Mouse (Mus musculus): ENCODE data around the gene Glyctk.

Glyctk gene

GRCm38 (mm10) chr9:106158037-106158491 is at the start of gene Glyctk:
Gene Glyctk, minus strand, starts transcription at chr9:106158138.
- no peak for DNase-seq (ENCODE audit: low spot score)

- no peak for DNase-seq (ENCODE audit: low spot score)
Observed at GRCm38 (mm10) chr9:106206515-106206914, 48.6 kb upstream of the Glyctk start.

GRCm38 (mm10) chr9:106205713-106206290 is 47.9 kb upstream of the Glyctk start:
- no peak for DNase-seq (ENCODE audit: low spot score)

DNA sequence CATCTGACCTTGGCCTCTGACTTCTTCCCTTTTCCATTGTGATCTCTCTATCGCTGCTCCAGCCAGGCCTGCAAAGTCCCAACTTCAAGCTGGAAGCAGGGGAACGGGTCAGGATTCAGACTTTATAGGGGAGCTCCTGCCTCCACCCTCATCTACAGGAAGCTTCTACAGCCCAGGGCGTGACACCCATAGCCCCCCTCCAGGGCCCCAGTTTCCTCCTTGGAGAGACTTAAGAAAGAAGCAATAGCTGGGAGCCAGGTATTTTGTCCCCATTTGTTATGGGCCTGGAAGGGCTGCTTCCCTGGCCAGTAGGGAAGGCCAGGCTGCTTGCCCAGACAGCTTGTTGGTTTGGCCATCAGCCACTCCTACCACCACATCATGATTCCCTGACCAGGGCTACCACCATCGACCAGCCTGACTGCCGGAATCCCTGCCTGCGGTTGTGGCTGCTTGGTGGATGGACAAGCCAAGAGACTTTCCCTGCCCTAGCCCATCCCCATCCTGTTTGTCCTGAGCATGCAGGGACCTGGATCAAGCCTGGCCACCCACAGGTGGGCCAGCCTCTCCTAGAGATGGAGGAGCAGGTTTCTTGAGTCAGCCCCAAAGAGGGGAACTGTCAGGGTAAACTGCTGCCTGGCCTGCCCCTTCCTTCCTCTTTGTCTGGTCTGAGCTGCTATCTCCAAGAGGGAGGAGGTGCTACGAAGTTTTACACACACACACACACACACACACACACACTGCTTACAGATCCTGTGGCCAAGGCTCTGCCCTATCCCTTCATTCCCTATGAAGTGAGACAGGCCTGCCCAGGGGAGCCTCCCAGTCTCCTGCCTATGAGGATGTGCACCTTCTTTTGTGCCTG is 46.3 kb upstream of the Glyctk start:
- DNase-seq (ENCODE audit: low spot score): no peak

- peak; percentile 95 for DNase-seq (ENCODE audit: low spot score)
Observed at GRCm38 (mm10) chr9:106202819-106203636, 45.1 kb upstream of the Glyctk start, which contains the start of gene Twf2. Gene Twf2, plus strand, starts transcription at chr9:106203108.

DNA sequence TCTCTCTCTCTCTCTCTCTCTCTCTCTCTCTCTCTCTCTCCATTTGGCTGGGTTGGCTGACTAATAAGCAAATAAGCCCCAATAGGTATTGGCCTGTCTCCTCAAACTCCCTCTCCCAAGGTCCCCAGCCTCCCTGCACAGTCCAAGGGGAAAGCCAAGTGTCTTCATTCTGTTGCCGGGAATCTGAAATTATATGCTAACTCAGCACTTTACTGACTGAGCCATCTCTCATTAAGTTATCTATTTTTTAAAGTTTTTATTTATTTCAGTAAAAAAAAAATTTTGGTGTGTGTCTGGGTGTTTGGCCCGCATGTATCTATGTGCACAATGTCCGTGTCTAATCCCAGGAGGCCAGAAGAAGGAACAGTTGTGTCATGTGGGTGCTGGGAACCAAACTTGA is 44.0 kb upstream of the Glyctk start:
- no peak for DNase-seq (ENCODE audit: low spot score)

DNA sequence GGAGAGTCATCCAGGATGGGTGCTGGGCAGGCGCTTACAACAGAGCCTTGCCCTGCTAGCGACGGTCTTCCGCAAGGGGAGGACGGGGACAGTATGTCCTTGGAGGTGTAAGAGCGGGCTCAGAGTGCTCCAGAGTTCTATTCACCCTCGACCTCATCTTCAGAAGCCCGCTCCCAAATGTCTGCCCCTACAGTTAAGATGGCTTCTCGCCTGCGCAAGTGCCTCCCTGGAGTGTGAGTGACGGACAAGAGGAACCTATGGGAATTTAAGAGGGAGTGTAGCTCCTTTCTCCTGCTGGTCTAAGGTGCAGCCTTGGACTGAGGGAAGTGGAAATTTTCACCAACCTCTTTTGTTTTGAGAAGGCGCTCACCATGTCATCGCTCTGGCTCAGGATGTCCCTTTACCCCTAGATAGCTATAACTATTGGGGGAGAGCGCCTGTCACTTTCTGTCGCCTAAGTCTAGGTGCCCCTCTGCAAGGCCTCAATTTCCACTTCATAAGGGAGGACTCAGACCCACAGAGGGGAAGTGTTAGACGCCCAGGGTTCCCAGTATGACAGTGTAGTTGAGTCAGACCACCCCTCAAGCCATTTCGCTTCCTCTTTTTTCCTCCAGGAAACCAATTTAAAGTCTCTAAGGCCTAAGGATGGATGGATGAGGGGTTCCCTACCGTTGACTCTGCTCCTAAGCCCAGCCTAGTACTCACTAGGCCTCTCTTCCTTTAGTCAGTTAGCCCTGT is 41.8 kb upstream of the Glyctk start, which contains the start of gene Ppm1m:
Gene Ppm1m, minus strand, starts transcription at position 212 of the 738 bp plus-strand sequence.
- DNase-seq (ENCODE audit: low spot score): no peak

- peak; percentile 66 for DNase-seq (ENCODE audit: low spot score)
Observed at GRCm38 (mm10) chr9:106198962-106199458, 41.1 kb upstream of the Glyctk start.

- no peak for DNase-seq (ENCODE audit: low spot score)
Observed at GRCm38 (mm10) chr9:106197732-106198131, 39.8 kb upstream of the Glyctk start.

DNA sequence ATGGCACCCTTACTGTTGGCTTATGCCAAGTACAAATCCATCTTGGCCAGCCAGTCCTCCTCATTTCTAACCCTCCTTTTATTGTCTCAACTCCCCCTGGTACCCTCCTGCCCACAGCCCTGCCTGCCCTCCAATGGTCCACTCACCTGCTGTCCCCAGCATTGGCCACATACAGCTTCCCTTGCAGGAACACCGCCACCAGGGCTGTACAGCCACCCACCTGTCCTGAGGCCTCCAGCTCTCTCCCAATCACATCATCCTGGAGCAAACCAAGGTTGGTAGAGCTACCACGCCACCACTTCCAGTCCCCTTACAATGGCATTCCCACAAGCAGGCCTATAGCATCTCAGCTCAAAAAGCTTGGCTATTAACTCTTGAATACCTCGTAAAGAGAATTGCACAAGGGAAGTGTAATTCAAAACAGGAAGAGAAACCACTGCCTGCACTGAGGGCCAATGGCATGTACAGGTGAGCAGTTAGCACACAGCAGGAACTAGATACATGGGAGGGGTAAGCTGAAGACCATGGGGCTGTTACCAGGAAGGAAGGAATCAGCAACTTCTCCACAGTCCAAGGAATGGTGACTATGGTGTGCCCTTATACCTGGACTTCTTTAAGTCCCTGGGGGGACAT is 39.3 kb upstream of the Glyctk start:
- DNase-seq (ENCODE audit: low spot score): no peak

- no peak for DNase-seq (ENCODE audit: low spot score)
Observed at GRCm38 (mm10) chr9:106195693-106196092, 37.8 kb upstream of the Glyctk start.

GRCm38 (mm10) chr9:106193930-106194807 is 36.2 kb upstream of the Glyctk start:
- DNase-seq (ENCODE audit: low spot score): no peak

GRCm38 (mm10) chr9:106192998-106193397 is 35.1 kb upstream of the Glyctk start:
- DNase-seq (ENCODE audit: low spot score): no peak

GRCm38 (mm10) chr9:106192024-106192423 is 34.1 kb upstream of the Glyctk start:
- no peak for DNase-seq (ENCODE audit: low spot score)

- DNase-seq (ENCODE audit: low spot score): no peak
Observed at GRCm38 (mm10) chr9:106191355-106191754, 33.4 kb upstream of the Glyctk start.

DNA sequence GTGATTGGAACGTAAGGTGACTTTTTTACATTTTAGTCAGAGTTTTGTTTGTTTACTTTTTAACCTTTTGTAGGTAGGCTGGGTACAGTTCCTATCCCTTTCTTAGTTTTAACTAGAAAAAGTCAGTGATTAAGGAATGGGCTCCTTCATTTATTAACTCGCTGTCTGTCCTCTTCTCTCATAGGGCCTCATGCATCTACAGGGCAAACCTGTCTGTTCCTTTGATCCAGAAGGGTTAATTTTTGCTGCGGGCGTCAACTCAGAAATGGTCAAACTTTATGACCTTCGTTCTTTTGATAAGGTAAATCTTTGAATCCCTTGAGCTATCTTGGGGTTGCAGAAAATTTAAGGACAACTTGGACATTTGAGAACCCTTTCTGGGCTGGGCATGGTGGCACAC is 26.1 kb upstream of the Glyctk start:
- DNase-seq (ENCODE audit: low spot score): no peak

GRCm38 (mm10) chr9:106182146-106182545 is 24.2 kb upstream of the Glyctk start:
- DNase-seq (ENCODE audit: low spot score): no peak

DNA sequence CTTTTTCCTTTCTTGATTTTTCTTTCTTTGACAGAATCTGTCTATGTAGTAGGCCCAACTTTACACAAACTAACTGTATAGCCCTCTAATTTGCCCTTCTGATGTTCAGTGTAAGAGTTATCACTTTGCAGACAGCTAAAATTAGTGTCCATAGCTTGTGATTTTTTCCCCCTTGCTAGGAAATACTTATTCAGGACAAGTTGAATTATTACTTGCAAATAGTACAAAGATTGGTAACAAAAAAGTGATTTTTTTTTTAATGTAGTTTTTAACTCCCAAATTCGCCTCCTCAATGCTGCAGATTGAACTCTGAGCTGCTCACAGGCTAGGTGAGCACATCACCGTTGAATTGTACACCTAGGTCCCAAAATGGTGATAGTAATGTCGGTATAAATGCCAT is 22.0 kb upstream of the Glyctk start:
- no peak for DNase-seq (ENCODE audit: low spot score)

- DNase-seq (ENCODE audit: low spot score): no peak
Observed at GRCm38 (mm10) chr9:106179454-106179853, 21.5 kb upstream of the Glyctk start.

DNA sequence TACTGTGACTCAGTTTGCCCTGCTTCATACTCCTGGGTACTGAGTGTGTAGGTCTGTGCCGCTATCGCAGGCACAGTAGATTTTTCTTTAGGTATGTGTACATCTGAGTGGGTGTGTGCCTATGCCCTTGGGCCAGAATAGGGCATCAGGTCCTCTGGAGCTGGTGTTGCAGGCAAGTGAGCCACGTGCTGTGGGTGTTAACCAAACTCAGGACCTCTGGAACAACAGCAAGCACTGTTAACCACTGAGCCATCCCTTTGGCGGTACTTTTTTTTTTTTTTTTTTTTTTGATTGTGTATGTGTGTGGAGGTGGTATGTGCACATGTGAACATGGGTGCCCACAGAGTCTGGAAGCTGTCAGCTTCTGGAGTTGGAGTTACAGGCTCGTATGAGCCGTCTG is 19.9 kb upstream of the Glyctk start:
- DNase-seq (ENCODE audit: low spot score): no peak
